Mouse (Mus musculus) Muller cell, postnatal 12 days (primary cell): Measurements from ENCODE around the gene Med27.

Experiments used
- DNase-seq: peaks from one replicate; pipeline ENCODE4 v3.0.0-alpha.2; 2015; ENCODE audit errors: inconsistent ontology term

Med27 gene

DNA sequence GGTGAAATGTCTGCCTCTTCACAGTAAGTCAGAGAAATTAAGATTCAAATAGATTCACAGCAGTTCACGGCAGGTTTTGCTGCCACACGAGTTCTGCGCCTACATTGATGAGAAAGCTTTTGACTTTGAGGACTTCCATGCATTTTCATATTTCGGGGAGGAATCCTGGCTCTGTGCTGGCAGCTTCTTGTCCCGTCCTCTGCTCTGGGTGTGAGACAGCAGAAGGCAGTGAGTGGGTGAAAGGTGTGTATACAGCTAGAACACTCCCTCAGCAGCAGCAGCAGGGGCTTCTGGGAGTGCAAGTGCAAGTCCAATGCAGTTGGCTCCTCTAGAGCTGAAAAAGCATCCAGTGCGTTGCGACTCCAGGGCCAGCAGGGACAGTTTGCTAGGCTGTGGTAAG is 53.6 kb downstream of the Med27 start:
- no peak for DNase-seq

DNA sequence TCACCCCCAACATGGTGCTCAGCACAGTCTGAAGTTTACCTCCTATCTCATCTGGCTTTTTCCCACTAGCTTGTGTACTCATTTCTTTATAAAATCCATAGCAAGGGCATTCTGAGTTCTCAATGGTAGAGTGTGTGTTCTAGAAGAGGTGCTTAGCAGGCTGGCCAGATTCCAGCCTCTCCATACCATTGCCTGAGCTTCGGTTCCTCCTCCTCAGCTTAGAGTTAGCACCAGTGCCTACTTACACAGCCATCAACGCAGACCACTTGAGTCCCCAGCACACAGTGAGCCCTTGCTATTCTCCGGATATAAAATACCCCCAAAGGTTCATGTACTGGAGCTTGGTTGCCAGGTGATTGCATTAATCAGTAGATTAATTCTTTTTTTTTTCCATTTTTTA is 54.2 kb downstream of the Med27 start:
- no peak for DNase-seq

DNA sequence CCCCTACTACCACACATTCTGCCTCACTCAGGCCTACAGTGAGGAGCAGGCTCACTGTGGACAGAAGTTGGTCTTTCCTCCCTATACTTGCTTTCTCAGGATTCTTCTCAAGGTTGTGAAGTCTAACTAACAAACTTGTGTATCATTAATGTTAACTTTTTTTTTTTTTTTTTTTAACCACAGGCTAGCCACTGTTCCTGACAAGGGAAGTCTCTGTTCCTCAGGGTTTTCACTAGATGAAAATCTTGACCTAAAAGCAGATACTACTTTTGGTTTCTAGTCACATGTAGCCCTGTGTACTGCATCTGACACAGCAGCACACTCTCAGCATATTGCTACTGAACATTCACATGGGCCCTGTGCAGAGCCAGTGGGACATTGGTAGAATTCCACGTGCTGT is 55.2 kb downstream of the Med27 start:
- DNase-seq, result no peak

DNA sequence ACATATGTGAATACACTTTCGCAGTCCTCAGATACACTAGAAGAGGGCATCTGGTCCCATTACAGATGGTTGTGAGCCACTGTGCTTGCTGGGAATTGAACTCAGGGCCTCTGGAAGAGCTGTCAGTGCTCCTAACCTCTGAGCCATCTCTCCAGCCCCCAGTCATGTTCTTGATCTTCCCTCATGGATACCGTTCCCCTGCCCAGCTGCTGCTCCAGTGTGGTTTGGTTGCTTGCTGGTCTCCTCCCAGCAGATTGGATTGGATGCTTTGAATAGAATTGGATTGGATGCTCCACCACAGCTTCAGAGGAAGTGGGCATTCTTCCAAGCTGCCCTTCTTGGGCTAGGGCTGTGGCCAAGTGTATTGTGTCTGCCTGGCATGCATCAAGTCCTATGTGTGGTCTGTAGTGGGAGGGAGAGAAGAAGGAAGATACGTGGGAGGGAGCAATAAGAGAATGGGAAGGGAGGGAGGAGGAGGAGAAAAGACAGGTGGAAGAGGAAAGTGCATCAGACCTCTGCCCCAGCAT is 56.0 kb downstream of the Med27 start:
- DNase-seq, result peak; percentile 89

DNA sequence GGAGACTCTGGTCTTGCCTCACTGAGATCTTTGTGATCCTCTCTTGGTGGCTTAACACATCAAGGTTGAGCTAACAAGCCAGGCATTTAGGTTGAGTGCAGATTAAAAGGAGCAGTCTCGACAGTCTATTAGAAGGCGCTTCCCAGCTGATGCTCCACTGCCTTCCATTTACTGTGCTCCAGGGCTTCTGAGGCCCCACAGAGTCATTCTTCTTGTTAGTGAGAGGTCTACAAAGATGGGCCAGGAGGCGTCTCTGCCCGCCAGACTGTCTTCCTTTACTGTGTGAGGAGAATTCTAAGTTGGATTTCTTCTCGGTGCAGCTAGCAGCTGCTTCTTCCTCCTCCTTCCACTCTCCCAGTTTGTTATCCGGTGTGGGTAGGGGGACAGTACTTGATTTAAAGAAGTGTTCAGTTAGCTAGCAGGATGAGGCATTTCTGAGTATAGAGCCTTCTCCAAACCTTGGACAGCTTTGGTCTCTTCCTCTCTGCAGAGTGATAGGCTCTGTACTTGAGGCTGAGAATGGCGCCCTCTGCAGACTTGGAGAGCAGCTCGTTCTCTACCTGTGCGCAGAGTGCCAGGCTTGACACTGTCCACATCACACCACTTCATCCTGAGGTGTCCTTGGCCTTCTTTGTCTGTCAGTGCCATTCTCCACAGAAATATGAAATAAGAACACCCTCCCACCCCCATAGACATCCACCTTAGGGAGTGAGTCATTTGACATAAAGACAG is 57.3 kb downstream of the Med27 start:
- no peak for DNase-seq

DNA sequence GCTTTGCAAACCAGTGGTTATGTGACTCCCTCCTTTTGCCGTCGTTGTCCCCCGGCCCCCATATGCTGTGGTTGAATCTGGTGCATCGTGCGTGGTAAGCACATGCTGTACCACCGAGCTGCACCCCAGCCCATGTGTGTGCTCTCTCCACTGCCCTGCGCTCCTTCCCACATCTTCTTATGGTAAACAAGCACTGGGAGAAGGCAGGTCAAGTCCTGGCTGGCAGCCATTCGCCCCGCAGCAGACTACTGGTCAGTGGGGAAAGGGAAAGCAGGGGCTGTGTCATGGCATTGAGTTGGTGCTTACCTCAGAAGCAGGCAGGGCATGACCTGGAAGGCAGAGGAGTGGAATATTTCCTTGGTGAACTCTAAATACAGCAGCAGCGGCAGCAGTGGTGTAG is 58.3 kb downstream of the Med27 start:
- no peak for DNase-seq

DNA sequence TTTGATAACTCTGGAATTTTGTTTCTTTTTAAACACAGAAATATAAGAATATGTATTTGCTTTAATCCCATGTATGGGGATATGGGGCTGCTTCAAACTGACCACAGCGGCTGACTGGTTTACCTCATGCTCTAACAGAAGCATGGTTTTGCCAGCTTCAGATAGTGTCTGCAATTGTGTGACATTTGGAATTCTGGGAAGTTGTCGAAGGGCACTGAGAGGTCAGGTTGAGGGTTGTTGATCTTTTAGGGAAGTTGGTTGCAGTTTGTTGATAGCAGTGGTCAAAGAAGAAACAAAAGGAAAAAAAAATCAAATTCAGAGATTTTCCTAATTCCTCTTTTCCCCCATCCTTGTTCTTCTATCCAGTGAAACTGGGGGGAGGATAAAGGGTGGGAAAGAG is 59.2 kb downstream of the Med27 start:
- no peak for DNase-seq

DNA sequence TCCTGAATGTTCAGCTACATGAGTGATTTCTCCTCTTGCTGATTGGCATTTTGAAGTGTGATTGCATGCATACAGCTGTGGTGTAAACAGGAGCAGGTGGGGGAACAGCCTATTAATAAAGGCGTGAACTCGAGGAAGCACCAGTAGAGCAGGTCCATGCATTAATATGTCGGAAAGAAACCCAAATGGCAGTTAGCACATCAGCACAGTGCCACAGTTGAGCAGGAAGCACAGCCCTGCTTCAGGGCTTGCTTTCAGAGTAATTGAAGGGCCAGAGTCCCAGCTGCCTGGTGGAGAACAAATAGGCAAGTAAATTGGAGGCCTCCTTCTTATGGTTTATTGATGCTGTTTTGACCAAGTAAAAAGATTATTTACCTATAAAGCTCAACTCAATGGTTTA is 60.7 kb downstream of the Med27 start:
- no peak for DNase-seq

DNA sequence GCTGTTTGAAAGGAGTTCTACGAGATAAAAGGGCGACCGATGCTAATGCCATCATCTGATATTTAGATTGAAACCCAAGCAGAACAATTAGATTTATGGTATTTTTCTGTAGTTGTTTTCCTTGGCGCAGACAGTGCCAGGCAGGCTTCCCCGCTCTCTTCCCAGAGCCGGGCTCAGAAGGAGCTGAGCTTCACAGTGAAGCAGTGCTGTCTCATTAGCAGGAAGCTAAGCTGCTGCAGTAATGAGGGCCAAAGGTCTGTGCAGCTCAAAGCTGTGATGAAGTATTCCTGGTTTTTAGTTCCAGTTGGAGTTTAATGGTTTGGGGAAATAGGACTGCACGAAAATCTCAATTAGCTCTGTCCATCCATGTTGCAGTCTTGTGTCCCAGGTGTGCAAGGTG is 61.1 kb downstream of the Med27 start:
- no peak for DNase-seq

DNA sequence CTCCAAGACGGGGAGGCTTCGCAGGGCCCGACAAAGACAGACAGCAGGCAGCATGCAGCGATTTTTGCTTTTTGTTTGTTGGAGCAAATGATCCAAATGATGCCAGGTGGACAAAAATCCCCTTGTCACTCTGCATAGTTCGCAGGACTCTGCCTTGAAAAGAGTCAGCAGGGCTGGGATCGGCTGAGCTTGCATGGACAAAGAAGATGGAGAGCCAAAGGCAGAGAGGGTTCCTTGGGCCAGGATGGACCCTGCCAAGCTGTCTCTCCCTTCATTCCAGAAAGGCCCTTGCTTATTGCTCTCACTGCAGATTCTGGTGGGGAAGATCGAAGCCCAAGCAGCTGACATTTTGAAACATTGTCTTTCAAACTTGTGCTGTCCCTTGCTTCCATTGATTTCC is 64.3 kb downstream of the Med27 start:
- no peak for DNase-seq

DNA sequence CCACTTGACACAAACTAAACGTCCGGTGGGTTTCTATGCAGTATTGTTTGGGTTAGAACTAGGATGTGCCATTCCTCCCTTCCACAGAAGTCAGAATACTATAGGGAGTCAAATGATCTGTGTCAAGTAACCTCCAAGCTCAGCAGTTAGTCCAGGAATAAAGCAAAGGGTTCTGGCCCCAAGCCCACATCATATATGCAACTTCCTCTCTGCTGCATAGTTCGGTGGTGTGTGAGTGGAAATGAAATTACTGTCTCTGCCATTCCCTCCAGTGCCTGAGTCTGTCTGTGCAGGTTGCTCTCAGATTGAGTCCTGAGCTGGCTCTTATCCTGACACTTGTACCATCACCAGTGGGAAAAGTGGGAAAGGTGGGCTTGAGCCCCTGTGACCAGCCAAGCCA is 65.8 kb downstream of the Med27 start:
- no peak for DNase-seq

DNA sequence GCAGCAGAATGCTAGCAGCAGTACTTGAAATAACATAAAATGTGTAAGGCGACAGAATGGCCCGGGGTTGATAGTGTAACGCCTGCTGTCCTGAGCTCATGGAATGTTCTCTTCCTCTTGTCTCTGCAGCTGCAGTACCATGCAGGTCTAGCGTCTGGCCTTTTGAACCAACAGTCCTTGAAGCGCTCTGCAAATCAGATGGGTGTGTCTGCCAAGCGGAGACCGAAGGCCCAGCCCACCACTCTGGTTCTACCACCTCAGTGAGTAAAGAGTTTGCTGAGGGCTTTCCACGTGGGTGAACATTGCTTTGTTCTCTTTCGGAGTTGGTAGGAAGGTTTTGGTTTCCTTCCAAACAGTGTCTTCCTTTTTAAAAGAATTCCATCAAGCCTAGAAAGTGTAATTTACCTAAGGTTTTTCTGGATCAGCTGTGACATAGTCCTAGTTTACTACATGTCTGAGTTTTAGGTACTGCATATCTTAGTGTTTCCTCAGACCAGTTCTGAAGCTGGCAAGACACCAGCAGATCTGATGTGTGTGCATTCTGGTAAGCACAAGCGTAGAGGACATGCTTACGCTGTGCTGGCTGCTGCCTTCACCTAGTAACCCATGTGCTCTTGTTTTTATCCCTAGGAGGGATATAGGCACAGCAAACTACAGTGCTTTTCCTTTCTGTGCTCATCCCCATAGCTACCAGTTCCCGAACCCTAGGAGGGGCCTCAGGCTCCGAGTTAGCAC is 66.8 kb downstream of the Med27 start:
- DNase-seq, result no peak

DNA sequence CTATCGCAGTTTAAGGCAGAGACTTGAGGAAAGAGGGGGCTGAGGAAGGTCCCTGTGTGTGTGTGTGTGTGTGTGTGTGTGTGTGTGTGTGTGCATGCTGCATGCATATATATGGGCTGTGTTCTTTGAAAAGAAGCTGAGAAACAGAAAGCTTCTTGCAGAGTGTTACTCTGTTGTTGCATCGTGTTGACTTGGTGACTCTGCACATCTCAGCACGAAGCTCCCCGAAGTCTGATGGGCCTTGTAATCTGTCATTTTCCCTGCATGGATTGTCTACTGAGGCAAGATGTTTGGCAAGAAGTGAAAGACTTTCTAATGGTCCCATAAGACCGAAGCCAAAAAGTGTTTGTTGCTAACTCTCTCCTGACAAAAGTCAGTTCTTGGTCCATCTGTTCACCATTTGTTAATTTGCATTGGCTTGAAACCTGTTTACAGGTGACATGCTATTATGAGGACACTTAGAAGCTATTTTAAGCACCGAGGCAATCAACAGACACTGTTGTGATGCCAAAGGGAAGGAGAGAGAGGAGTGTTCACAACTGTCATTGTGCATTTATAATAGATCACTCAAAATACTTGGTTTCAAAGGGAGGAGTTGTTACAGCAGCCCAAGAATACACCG is 68.3 kb downstream of the Med27 start:
- DNase-seq, result no peak

DNA sequence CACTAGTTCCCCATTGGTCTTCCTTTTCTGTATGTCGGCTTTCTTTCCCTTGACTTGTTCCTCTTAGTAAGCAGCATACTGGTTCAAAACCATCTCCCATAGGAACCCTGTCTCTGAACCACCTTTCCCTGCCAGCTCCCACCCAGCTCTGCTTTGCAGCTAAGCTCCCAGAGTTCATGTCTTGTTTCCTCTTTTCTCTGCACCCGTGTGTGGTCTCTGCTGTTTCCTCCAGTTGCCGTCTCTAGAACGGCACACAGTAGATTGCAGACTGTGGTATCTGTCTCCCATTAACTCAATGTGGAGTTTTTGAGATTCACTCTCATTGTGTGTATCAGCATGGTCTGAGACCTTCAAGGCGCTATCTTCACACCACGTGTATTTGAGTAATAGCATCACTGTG is 71.9 kb downstream of the Med27 start:
- DNase-seq, result no peak

DNA sequence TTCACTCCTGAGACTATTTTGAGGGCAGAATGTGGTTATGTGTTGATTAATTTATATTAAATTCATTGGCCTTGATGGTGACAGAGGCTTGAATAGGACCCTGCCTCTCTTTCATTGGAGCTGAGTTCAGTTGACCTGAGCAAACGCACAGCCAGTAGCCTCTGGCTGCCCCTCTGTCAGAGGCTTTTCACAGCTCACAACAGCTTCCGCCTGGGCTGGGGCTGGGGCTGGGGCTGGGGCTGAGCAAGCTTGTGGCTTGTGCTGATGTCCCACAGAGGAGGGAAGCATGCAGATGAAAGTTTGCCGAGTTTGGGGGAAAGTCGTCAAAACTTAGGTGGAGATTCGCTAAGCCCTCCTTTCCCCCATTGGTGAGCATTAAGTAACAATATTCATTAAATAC is 72.8 kb downstream of the Med27 start:
- no peak for DNase-seq

DNA sequence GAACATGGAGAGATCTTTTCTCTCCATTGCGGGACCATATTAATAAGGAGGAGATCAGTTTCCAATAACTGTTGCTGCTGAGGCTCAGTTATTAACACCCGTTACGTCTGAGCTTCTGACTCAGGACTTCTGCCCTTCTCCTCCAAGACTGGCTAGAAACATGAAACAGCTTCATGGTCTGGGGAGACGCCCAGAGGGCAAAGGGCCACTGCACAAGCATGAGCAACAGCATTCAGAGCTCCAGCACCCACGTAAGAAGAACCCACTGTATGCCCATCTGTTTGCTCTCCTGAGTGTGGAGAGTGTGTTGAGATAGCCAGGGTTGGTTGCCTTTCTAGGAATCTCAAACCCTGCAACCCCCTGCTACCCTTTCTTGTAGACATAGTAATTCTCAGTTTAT is 73.3 kb downstream of the Med27 start:
- peak; percentile 50 for DNase-seq

DNA sequence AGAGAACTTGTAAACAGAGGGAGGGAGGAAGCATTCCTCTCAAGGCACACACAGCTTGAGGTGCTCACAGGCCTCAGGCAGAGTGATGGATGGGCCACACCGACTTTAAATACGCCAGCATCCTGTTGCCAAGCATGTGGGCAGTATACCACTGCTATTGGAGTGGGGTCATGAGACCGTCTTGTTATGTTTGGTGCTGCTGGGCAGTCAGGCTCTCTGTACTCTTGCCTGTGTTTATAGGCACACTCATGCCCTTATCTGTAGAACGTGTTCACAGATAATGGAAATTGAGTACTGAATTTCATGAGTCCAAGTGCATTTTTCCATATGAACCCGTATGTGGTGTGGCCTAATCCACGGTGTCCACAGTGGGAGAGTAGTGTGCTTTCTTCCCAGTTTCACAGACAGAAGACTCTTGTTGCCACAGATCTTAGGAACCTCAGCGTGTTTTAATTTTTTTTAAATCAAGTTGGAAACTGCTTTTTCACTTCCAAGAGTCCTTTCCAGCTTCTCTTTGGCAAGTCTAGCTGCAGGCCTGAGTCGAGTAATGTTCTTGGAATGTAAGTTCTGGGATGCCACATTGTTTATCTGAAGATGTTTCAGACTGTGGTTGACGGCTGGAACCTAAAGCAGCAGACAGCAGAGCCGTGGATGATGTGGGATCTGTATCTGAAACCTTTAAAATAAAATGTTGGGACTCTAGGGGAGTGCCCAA is 75.7 kb downstream of the Med27 start:
- DNase-seq, result no peak

DNA sequence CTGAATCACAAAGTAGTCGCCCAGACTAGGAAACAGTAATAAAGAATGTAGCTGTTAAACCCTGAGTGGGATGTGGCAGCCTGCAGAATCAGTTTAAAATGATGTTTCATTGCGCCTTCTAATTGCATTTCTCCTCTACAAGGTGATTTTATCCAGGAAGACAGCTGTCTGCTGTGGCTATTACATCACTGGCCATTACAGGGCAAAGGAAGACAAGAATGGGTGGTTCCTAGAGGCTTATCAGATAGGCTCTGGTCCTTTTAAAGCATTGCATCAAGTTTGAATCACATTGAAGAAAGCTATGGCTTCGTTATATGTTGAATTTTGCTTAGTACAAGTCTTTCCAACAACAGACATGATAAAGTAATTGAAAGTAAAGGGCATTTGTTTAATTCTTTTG is 76.4 kb downstream of the Med27 start:
- DNase-seq, result no peak

DNA sequence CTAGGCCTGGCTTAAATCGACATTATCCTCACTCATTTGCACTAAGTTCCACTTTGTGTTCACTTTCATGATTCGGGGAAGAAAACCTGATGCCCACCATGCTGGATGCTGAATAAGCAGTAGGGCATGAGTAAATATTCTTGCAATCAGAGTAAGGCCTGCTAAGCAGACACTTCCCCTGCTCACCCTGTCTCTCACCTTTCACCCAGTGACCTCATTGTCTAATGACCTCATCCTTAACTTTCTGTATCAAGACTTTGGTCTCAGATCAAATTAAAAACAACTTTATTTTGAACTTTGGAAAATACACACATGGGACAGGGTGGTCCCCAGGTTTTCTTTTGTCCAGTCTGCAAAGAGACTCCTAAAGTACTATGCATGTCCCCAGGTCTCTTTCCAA is 78.8 kb downstream of the Med27 start:
- DNase-seq, result no peak

DNA sequence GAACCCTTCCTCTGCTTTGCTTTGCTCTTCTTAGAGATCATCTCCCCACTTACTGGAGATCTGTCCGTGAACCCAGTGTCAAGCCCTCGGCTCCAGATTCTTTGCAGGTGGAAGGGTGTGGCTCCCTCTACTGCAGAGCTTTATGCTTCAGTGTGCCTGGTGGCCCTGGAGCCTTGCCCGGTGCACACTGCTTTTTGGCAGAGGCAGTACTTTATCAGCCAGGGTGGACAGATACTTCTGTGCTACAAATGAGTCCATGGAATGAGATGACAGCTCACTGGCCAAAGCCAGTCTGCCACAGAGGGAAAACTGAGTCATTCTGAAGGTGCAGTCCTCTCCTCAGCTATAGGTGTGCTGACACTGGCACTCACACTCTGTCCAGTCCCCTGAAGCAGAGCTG is 80.1 kb downstream of the Med27 start:
- peak; percentile 61 for DNase-seq

DNA sequence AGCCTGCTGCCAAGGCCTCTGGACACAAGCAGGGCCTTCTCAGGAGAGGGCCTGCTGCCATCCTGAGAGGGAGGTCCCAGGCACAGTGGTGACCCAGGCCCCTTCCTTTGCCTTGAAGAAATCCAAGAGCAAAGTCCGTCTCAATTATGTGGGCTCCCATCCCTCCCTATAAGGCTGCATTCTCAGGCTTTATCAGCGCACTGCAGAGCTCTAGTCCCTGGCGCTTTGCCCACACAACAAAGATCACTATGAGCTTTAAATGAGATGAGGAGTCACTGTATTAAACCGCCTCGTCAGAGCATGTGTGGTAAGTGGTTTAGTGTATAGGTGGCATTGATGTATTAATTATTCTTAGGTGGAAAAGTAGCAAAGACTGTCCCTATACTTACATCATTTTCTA is 85.9 kb downstream of the Med27 start:
- DNase-seq, result no peak

DNA sequence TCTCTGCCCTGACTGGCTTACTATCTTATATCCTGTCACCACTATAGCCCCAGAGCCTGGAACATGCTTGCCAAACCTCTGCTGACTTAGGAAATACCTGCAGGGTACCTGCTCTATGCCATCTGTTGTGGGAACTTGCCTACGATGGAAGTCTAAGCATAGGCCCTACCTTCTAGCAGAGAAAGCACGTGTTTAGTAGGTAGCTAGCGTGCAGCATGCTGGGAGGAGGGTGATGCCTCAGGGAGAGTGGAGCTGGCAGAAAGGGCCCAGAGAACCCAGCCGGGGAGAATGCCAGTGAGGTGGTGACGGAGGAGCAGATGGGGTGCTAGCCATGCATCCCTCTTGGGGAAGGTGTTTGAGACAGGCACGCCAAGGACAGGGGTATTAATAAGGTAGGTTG is 89.8 kb downstream of the Med27 start:
- no peak for DNase-seq
